8 mouse cellular contexts compared by ENCODE assay signal in the genomic region with DNA sequence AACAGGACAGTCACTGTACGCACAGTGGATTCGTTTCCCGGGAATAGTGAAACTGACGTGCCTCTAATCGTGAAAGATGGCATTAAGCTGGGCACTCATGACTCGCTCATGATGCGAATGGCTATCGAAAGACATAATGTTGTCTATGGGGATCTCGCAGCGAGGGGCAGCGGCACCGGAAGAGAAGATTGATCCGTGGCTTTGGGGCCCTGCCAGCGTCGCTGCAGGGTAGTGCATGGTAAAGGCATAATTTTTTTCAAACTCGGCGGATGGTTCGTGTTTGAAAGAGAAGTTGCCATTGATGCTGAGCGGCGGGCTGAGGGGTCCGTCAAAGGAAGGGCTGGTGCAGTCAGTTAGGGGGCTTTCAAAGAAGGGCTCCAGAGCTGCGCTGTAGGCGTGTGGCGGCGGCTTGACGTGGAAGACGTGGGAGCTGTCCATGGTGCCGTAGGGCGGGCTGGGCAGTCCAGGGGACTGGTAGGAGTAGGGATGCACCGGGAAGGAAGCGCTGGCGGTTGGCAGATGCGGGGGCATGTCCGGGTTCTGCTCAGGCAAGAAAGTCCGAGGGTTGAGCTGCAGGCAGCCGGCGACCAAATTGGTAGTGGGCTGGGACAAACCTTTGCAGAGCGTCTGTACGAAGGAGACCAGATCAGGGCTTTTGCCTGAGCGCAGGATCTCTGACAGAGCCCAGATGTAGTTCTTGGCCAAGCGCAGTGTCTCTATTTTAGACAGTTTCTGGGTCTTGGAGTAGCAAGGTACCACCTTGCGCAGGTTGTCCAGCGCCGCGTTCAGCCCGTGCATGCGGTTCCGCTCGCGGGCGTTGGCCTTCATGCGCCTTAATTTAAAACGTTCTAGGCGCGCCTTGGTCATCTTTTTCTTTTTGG. TPM values are rescaled to one million over a fixed set of nuclear protein-coding genes. Genes with fewer than 3 reads are reported as not detected.
A peak's percentile ranks its signal among the peaks of the same experiment; 100 is the strongest.
DNase-seq lines count a peak whose midpoint lies in the region; ATAC-seq and TF ChIP-seq lines count a peak whose summit lies in the region.

No protein-coding gene starts in this region.

- peaks cover 56% of the 10 kb centered on the region for H3K27me3 ChIP-seq in heart, embryonic 10.5 days (ENCODE audit: insufficient read depth, poor library complexity, severe bottlenecking)
- H3K27me3 ChIP-seq in liver, embryonic 12.5 days (replicated peaks), result peaks cover 55% of the 10 kb centered on the region
- H3K27me3 ChIP-seq in midbrain, postnatal 0 days (ENCODE audit: insufficient read depth, low read length), result peaks cover 18% of the 10 kb centered on the region
- H3K27me3 ChIP-seq in testis, adult 2 months (ENCODE audit: control insufficient read depth, insufficient read depth, low read length), result no peaks in the 10 kb centered on the region

- peak overlapping the region; percentile 70 for H3K4me3 ChIP-seq in layer of hippocampus, adult 2 months
- H3K4me3 ChIP-seq in heart, embryonic 10.5 days, result peak overlapping the region; percentile 57
- H3K4me3 ChIP-seq in liver, embryonic 12.5 days, result peak overlapping the region; percentile 41
- peak overlapping the region; percentile 36 for H3K4me3 ChIP-seq in midbrain, postnatal 0 days (ENCODE audit: low read depth, low read length)
- H3K4me3 ChIP-seq in testis, adult 2 months (ENCODE audit: control insufficient read depth, low read depth, low read length), result peak overlapping the region; percentile 64

- H3K27ac ChIP-seq in layer of hippocampus, adult 2 months, result peak overlapping the region; percentile 95
- no peak overlapping the region for H3K27ac ChIP-seq in heart, embryonic 10.5 days
- no peak overlapping the region for H3K27ac ChIP-seq in liver, embryonic 12.5 days
- H3K27ac ChIP-seq in midbrain, postnatal 0 days (ENCODE audit: low read depth, low read length), result no peak overlapping the region
- H3K27ac ChIP-seq in testis, adult 2 months (ENCODE audit: control insufficient read depth, insufficient read depth, low read depth, low read length), result no peak overlapping the region

- peak overlapping the region; percentile 59 for H3K4me2 ChIP-seq in liver, embryonic 12.5 days
- peak overlapping the region; percentile 51 for H3K4me2 ChIP-seq in midbrain, postnatal 0 days (ENCODE audit: low read depth, low read length, poor library complexity, severe bottlenecking)

- peak; percentile 64; the same call in 1 of the 2 replicates for ATAC-seq in liver, embryonic 12.5 days
- peak; percentile 50; the same call in 1 of the 2 replicates for ATAC-seq in midbrain, postnatal 0 days (ENCODE audit: low FRiP score)

- TF ChIP-seq POLR2A in testis, adult 2 months (IDR thresholded peaks at IDR 0.05; ENCODE audit: control insufficient read depth, low read depth, low read length), result no peak

- H3K9ac ChIP-seq in liver, embryonic 12.5 days, result no peak overlapping the region
- H3K9ac ChIP-seq in midbrain, postnatal 0 days (replicated peaks; ENCODE audit: low read length, poor library complexity, severe bottlenecking), result peak overlapping the region; percentile 14

- WGBS in heart, embryonic 10.5 days, result 3% methylated on average over 55 of the region's 55 CpGs
- WGBS in liver, embryonic 12.5 days (ENCODE audit: insufficient replicate concordance), result 7% methylated on average over 55 of the region's 55 CpGs
- WGBS in midbrain, postnatal 0 days, result 1% methylated on average over 55 of the region's 55 CpGs

- DNase-seq in layer of hippocampus, adult 2 months (ENCODE audit: low spot score in 2 of 2), result peak in 1 of 2 experiments; percentile 30
- no peak for DNase-seq in layer of hippocampus, adult 9-10 months (ENCODE audit: low spot score)
- peak; percentile 90 for DNase-seq in embryo, embryonic 11 days
- peak; percentile 94 for DNase-seq in heart, embryonic 10.5 days (ENCODE audit: low spot score)
- DNase-seq in kidney, adult 9 months, result peak; percentile 52
- DNase-seq in midbrain, postnatal 0 days (ENCODE audit: low spot score), result peak; percentile 73

- no peaks in the 10 kb centered on the region for H3K36me3 ChIP-seq in heart, embryonic 10.5 days
- H3K36me3 ChIP-seq in liver, embryonic 12.5 days, result no peaks in the 10 kb centered on the region
- no peaks in the 10 kb centered on the region for H3K36me3 ChIP-seq in midbrain, postnatal 0 days (ENCODE audit: insufficient read depth, low read length)
- no peaks in the 10 kb centered on the region for H3K36me3 ChIP-seq in testis, adult 2 months (ENCODE audit: control insufficient read depth, insufficient read depth, low read length)

- no peak for TF ChIP-seq CTCF in layer of hippocampus, adult 2 months (conservative IDR thresholded peaks at IDR 0.05)
- TF ChIP-seq CTCF in midbrain, postnatal 0 days (IDR thresholded peaks at IDR 0.05), result no peak
- TF ChIP-seq CTCF in testis, adult 2 months (IDR thresholded peaks at IDR 0.05; ENCODE audit: control insufficient read depth, insufficient read depth, insufficient replicate concordance, low read depth, low read length), result 0 out of 2 replicates have a peak, but pooled peaks have one; percentile 9

- no peaks in the 10 kb centered on the region for H3K9me3 ChIP-seq in heart, embryonic 10.5 days
- no peaks in the 10 kb centered on the region for H3K9me3 ChIP-seq in liver, embryonic 12.5 days (replicated peaks)
- H3K9me3 ChIP-seq in midbrain, postnatal 0 days (ENCODE audit: low read length), result no peaks in the 10 kb centered on the region

- H3K4me1 ChIP-seq in heart, embryonic 10.5 days, result peaks cover 15% of the 10 kb centered on the region
- H3K4me1 ChIP-seq in liver, embryonic 12.5 days, result no peaks in the 10 kb centered on the region
- peaks cover 2% of the 10 kb centered on the region for H3K4me1 ChIP-seq in midbrain, postnatal 0 days (ENCODE audit: insufficient read depth, low read length)
- peaks cover 12% of the 10 kb centered on the region for H3K4me1 ChIP-seq in testis, adult 2 months (ENCODE audit: control insufficient read depth, insufficient read depth, low read length)

RNA-seq across cellular contexts. Expression of a gene that starts 2.4 kb away (rescaled TPM):
- 10 to 100 TPM; 32.7 to 33.1 TPM for total RNA-seq in layer of hippocampus, adult 2 months (2021)
- polyA plus RNA-seq in heart, embryonic 10.5 days (2016; fragmentation: Nextera tagmentation; extraction: Ambion mirVana), result 0.25 and 0.57 TPM in 2 replicates
- polyA plus RNA-seq in liver, embryonic 12.5 days (2016; fragmentation: Nextera tagmentation; extraction: Ambion mirVana), result not detected in 2 replicates
- total RNA-seq in midbrain, postnatal 0 days (2014; rRNA removed), result 3.5 and 16.6 TPM in 2 replicates
- polyA plus RNA-seq in midbrain, postnatal 0 days (2015; fragmentation: Nextera tagmentation; extraction: Ambion mirVana), result 4.1 and 6.2 TPM in 2 replicates
- not detected in 2 replicates for polyA plus RNA-seq in testis, adult 2 months (2012; rRNA removed)

RNA-seq across cellular contexts. Expression of a gene that starts 2.4 kb away (rescaled TPM):
- total RNA-seq in layer of hippocampus, adult 2 months (2021), result 10 to 100 TPM in 1 of 2 experiments, 1 to 10 TPM in 1; 7.0 to 10.4 TPM
- polyA plus RNA-seq in heart, embryonic 10.5 days (2016; fragmentation: Nextera tagmentation; extraction: Ambion mirVana), result 0.15 and 1.5 TPM in 2 replicates
- polyA plus RNA-seq in liver, embryonic 12.5 days (2016; fragmentation: Nextera tagmentation; extraction: Ambion mirVana), result 1.7 and 1.8 TPM in 2 replicates
- total RNA-seq in midbrain, postnatal 0 days (2014; rRNA removed), result 0.11 and 0.47 TPM in 2 replicates
- polyA plus RNA-seq in midbrain, postnatal 0 days (2015; fragmentation: Nextera tagmentation; extraction: Ambion mirVana), result 0.72 and 1.5 TPM in 2 replicates
- 2.3 TPM in 2 replicates for polyA plus RNA-seq in testis, adult 2 months (2012; rRNA removed)
